Mouse (Mus musculus) ES-E14 (cell line): ENCODE measurements around the gene Ankrd33.

Experiments
- HCFC1 ChIP-seq: IDR thresholded peaks from 2 replicates; pipeline ENCODE4 v1.6.1; 2012; ENCODE audit warnings: low read length, inconsistent platforms, borderline replicate concordance; ENCODE audit not compliant: insufficient read depth
- ZC3H11A ChIP-seq: IDR thresholded peaks from 2 replicates; pipeline ENCODE4 v1.6.1; 2012; ENCODE audit warnings: low read depth, mild to moderate bottlenecking, inconsistent platforms, low read length, borderline replicate concordance
- ZNF384 ChIP-seq: IDR thresholded peaks from 2 replicates; pipeline ENCODE4 v1.6.1; 2012; ENCODE audit warnings: low read depth, low read length, inconsistent platforms

DNA sequence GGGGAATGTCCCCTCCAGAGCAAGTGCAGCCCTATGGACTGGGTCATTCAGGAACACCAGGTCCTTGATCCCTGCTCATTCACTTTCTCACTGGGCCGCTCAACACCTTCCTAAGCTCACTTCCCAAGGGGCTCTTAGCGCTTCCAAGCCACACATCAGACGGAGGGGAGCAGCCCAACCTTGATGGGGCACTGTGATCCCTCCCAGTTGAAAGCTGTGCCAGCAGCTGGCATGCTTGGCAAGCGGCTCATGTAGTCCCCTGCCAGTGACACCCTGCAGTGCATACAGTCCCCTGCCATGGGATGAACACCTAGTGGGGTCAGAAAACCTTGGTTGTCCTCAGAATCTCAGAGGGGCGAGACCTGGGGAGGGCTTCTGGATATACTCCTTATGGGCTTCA, 41.5 kb upstream of the Ankrd33 start:
- TF ChIP-seq ZC3H11A: no peak
- TF ChIP-seq HCFC1: no peak
- no peak for TF ChIP-seq ZNF384
